Mouse (Mus musculus) forebrain, embryonic 14.5 days (tissue): ENCODE data around the gene Cand2. TPM values are rescaled to one million over a fixed set of nuclear protein-coding genes. Genes with fewer than 3 reads are reported as not detected.

Experiments used
- ATAC-seq: fragments of 200-750 bp; cut with Nextera tagmentation; 2 replicates; pipeline ENCODE4 v1.8.0; 2017; ENCODE audit warnings: mild to moderate bottlenecking, moderate library complexity
- DNase-seq: peaks from one replicate; pipeline ENCODE4 v3.0.0-alpha.2; 2015; ENCODE audit warnings: low spot score
- H3K27ac ChIP-seq: fragments of 300-500 bp; sonication (generic); 2 replicates; pipeline ENCODE4 v1.5.1; 2014; ENCODE audit warnings: low read depth, mild to moderate bottlenecking, control low read depth, low read length, moderate library complexity
- H3K27me3 ChIP-seq: fragments of 300-500 bp; sonication (generic); replicated peaks from 2 replicates; pipeline ENCODE4 v1.6.1; 2014; ENCODE audit warnings: low read length, control low read depth, mixed read lengths; ENCODE audit not compliant: control insufficient read depth, insufficient read depth
- H3K36me3 ChIP-seq: fragments of 300-500 bp; sonication (generic); 2 replicates; pipeline ENCODE4 v1.6.1; 2014; ENCODE audit warnings: low read length, control low read depth; ENCODE audit not compliant: control insufficient read depth, insufficient read depth
- H3K4me1 ChIP-seq: fragments of 300-500 bp; sonication (generic); 2 replicates; pipeline ENCODE4 v1.6.1; 2014; ENCODE audit warnings: antibody characterized with exemption, low read length, control low read depth; ENCODE audit not compliant: control insufficient read depth, insufficient read depth
- H3K4me2 ChIP-seq: fragments of 300-500 bp; sonication (generic); 2 replicates; pipeline ENCODE4 v1.6.1; 2014; ENCODE audit warnings: mild to moderate bottlenecking, control low read depth, low read length
- H3K4me3 ChIP-seq: fragments of 300-500 bp; sonication (generic); 2 replicates; pipeline ENCODE4 v1.5.1; 2014; ENCODE audit warnings: low read depth, low read length, control low read depth
- H3K9ac ChIP-seq: fragments of 300-500 bp; sonication (generic); 2 replicates; pipeline ENCODE4 v1.6.1; 2014; ENCODE audit warnings: mild to moderate bottlenecking, low read length, control low read depth, moderate library complexity
- H3K9me3 ChIP-seq: fragments of 300-500 bp; sonication (generic); replicated peaks from 2 replicates; pipeline ENCODE4 v1.6.1; 2016; ENCODE audit warnings: low read length, control low read depth, mixed read lengths; ENCODE audit not compliant: control insufficient read depth
- whole genome bisulfite sequencing: fragments of 180-500 bp; shearing (Covaris S2); extraction: QIAGEN DNeasy Blood & Tissue Kit; methylation state at CpG from one replicate; pipeline ENCODE4 v1.1.7; 2014; 5-methylcytosine and 5-hydroxymethylcytosine counted together
- polyA plus RNA-seq: library from polyadenylated mRNA; unstranded; fragments of >200 nt; fragmentation: Nextera tagmentation; extraction: Ambion mirVana; gene quantifications from 2 replicates; pipeline ENCODE4 v1.2.1, GENCODE M21; 2014

Cand2 gene
- polyA plus RNA-seq, 1 experiment from 2014 or later, result 14.4 TPM

DNA sequence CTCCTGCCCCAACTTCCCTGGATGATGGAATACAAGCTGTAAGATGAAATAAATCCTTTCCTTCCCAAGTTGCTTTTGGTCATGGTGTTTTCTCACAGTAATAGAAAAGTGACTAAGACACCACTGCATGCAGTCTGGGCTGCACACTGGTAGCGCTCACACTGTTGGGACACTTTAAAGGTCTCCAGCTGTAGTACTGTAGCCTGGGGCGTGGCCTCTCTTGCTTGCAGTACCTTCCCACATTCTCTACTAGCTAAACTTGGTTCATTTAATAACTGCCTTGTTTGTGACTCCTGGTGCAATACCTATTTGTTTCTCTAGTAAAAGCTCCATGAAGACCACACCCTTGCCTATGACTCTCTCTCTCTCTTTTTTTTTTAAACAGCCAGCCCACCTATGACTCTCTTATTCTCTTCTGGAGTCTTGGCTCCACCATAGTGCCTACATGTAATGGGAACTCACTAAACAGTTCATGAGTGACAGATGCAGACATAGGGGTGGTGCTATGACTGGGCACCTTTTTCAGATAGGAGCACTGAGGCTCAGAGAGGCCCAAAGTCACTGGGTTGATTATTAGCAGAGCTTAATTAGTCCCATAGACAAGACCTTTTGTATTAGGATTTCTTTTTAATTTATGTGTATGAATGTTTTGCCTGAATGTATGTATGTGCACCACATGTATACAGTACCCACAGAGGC, 58.0 kb downstream of the Cand2 start:
- no peaks in the 10 kb centered on the region for H3K4me1 ChIP-seq
- H3K4me3 ChIP-seq, result no peak overlapping the region
- ATAC-seq (no peak), DNase-seq (no peak)
- no peaks in the 10 kb centered on the region for H3K27me3 ChIP-seq
- no peaks in the 10 kb centered on the region for H3K9me3 ChIP-seq
- 90% methylated on average over 2 of the region's 2 CpGs for WGBS
- H3K36me3 ChIP-seq, result no peaks in the 10 kb centered on the region
- no peak overlapping the region for H3K4me2 ChIP-seq
- no peak overlapping the region for H3K27ac ChIP-seq
- H3K9ac ChIP-seq, result no peak overlapping the region

GRCm38 (mm10) chr6:115833861-115834260, 59.5 kb downstream of the Cand2 start:
- H3K27ac ChIP-seq, result no peak overlapping the region
- H3K4me2 ChIP-seq, result no peak overlapping the region
- H3K9me3 ChIP-seq, result no peaks in the 10 kb centered on the region
- no peaks in the 10 kb centered on the region for H3K27me3 ChIP-seq
- H3K9ac ChIP-seq, result no peak overlapping the region
- no peaks in the 10 kb centered on the region for H3K36me3 ChIP-seq
- no peak for DNase-seq
- H3K4me3 ChIP-seq, result no peak overlapping the region
- peaks cover 5% of the 10 kb centered on the region; the same call in 1 of the 2 replicates for H3K4me1 ChIP-seq
- no peak for ATAC-seq

- no peaks in the 10 kb centered on the region for H3K27me3 ChIP-seq
- peak within 1 kb of the TSS; percentile 34 for H3K4me3 ChIP-seq
- peak within 1 kb of the TSS; percentile 63 for H3K4me2 ChIP-seq
- DNase-seq (peak; percentile 93), ATAC-seq (peak; percentile 98)
- peaks cover 16% of the 10 kb centered on the region; the same call in 1 of the 2 replicates for H3K36me3 ChIP-seq
- peak within 1 kb of the TSS; percentile 48 for H3K9ac ChIP-seq
- H3K9me3 ChIP-seq, result no peaks in the 10 kb centered on the region
- H3K4me1 ChIP-seq, result peaks cover 5% of the 10 kb centered on the region; the same call in 1 of the 2 replicates
- 2% methylated on average over 19 of the region's 19 CpGs for WGBS
- H3K27ac ChIP-seq, result peak within 1 kb of the TSS; percentile 27; the same call in 1 of the 2 replicates
Measured at GRCm38 (mm10) chr6:115838161-115838597, 63.8 kb downstream of the Cand2 start, which contains the start of gene Efcab12. Efcab12 (minus strand) TSS chr6:115838412.

- WGBS, result 68% methylated on average over 5 of the region's 5 CpGs
- Histone ChIP-seq H3K27ac (no peak overlapping the region), H3K9ac (no peak overlapping the region; the same call in 1 of the 2 replicates)
Measured at GRCm38 (mm10) chr6:115838745-115839144, 64.4 kb downstream of the Cand2 start.

DNA sequence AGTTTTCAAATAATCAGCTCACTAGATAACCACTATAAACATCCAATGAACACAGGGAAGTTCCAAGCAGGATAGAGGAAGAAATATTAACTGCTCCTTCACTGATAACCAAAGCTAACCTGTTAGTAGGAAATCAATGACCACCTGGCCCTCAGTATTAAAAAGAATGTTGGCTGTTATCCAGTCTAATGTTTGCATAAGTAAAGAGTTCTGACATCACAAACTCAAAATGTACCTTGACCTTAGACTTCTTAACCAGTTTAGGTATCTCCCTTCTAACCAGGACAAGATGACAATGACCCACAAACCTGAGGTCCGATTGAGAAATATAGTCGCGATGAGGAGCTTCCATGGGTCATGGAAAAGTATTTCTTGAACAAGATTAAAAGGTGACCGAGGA, 70.7 kb downstream of the Cand2 start:
- no peak overlapping the region for H3K9ac ChIP-seq
- H3K27ac ChIP-seq, result no peak overlapping the region
- peaks cover 51% of the 10 kb centered on the region for H3K36me3 ChIP-seq
- H3K9me3 ChIP-seq, result no peaks in the 10 kb centered on the region
- ATAC-seq (no peak), DNase-seq (no peak)
- H3K4me3 ChIP-seq, result no peak overlapping the region
- H3K27me3 ChIP-seq, result no peaks in the 10 kb centered on the region
- 96% methylated on average over 4 of the region's 4 CpGs for WGBS
- H3K4me2 ChIP-seq, result no peak overlapping the region
- H3K4me1 ChIP-seq, result no peaks in the 10 kb centered on the region

More at GRCm38 (mm10) chr6:115838745-115839144, 64.4 kb downstream of the Cand2 start:
- Histone ChIP-seq H3K9me3 (no peaks in the 10 kb centered on the region), H3K4me3 (peak overlapping the region; percentile 34), H3K36me3 (peaks cover 20% of the 10 kb centered on the region; the same call in 1 of the 2 replicates), H3K4me2 (peak overlapping the region; percentile 63), H3K27me3 (no peaks in the 10 kb centered on the region), H3K4me1 (peaks cover 5% of the 10 kb centered on the region; the same call in 1 of the 2 replicates)
- DNase-seq, result no peak
- ATAC-seq, result 0 out of 2 replicates have a peak, but pooled peaks have one; percentile 7

GRCm38 (mm10) chr6:115846640-115847411, 72.5 kb downstream of the Cand2 start:
- DNase-seq, result peak; percentile 51
- Histone ChIP-seq H3K27ac (no peak overlapping the region), H3K27me3 (no peaks in the 10 kb centered on the region), H3K36me3 (peaks cover 54% of the 10 kb centered on the region), H3K9me3 (no peaks in the 10 kb centered on the region), H3K4me2 (no peak overlapping the region), H3K9ac (no peak overlapping the region), H3K4me1 (0 out of 2 replicates have a peak, but pooled peaks cover under 1% of the 10 kb centered on the region), H3K4me3 (no peak overlapping the region)
- no peak for ATAC-seq
- 52% methylated on average over 6 of the region's 8 CpGs for WGBS

DNA sequence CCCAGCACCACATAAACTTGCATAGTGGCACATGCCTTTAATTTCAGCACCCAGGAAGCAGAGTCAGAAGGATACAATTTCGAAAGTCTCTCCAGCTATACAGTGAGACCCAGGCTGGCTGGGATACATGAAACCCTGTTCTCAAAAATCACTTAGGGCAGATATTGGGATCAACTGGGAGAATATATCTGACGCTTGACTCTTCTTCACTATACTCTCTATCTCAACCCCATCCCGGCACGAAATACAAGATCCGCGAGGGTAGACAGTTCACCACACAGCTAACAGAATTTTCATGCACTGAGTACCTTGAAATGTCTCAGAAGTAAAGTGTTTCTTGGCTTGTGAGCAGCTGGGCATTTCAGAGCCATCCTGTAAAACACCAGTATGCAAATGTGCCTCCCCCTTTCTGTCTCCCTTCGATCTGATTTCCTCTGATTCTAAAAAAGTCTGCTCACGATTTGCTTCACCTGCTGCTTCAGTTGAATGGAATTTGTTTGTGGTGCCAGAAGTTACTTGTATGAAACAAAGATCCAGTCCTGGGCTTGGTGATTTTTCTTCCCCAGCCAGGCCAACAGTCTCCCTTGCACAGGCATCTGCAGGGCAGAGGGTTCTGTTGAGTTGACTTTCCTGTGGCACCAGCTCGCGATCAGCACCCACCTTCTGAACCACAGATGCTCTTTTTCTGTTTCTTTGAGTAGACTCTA, 74.4 kb downstream of the Cand2 start:
- H3K9ac ChIP-seq, result peak overlapping the region; percentile 29; the same call in 1 of the 2 replicates

GRCm38 (mm10) chr6:115852446-115853090, 78.2 kb downstream of the Cand2 start:
- peak overlapping the region; percentile 42 for H3K4me3 ChIP-seq
- ATAC-seq (no peak; the same call in 1 of the 2 replicates), DNase-seq (no peak)
- H3K9me3 ChIP-seq, result no peaks in the 10 kb centered on the region
- H3K27ac ChIP-seq, result peak overlapping the region; percentile 70
- peak overlapping the region; percentile 53 for H3K4me2 ChIP-seq
- H3K36me3 ChIP-seq, result peaks cover 23% of the 10 kb centered on the region
- WGBS, result 4% methylated on average over 20 of the region's 20 CpGs
- H3K4me1 ChIP-seq, result peaks cover 6% of the 10 kb centered on the region
- no peaks in the 10 kb centered on the region for H3K27me3 ChIP-seq
- H3K9ac ChIP-seq, result peak overlapping the region; percentile 46

More for the DNA sequence above, 74.4 kb downstream of the Cand2 start:
- WGBS, result 92% methylated on average over 10 of the region's 10 CpGs
- Histone ChIP-seq H3K4me1 (peaks cover 6% of the 10 kb centered on the region), H3K4me3 (no peak overlapping the region), H3K27ac (no peak overlapping the region), H3K4me2 (no peak overlapping the region), H3K9me3 (no peaks in the 10 kb centered on the region), H3K27me3 (no peaks in the 10 kb centered on the region), H3K36me3 (peaks cover 38% of the 10 kb centered on the region)
- DNase-seq (no peak), ATAC-seq (no peak)
